Mouse (Mus musculus): Measurements from ENCODE around the gene Efcab9.
A peak's percentile ranks its signal among the peaks of the same experiment; 100 is the strongest.

The Efcab9 gene

DNA sequence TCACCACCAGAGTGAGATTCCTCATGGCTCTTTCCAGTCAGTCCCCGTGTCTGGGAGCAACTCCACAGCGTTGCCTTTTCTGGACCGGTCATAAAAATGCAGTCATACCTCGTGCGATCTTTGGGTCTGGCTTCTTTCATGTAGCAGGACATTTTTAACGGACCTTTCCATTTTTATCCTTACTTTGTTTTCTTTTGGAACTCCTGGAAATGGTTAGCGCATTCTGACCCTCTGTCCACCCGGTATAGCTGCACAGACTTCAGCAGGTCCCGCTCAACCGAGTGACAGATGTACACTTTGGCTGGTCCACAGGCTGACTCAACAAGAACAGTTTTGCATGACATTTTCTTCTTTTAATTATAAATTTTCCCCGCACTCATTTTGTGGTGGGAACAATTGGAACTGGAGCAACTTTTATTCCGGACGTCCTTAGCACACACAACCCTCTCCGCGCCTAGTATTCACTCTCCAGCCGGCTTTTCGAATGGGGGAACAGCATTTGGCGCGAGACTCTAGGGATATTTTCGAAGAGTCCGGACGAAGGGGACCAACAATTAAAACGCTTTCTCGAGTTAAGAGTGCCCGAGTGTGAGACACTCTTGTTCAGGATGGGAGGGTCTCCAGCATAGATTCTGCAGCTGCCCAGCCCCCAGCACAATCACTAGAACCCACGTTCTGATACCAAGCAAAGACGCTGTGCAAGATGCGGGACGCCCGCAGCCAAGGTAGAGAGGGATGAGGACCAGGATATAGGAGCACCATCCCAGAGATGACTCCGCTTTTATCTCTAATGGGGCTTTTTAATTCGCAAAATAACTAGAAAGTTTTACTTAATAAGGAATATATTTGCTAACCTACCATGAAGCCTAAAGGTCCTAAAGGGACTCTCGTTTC is at the start of gene Efcab9:
Efcab9 (minus strand) TSS at position 211 of the 894 bp plus-strand sequence.
- DNase-seq (ENCODE audit: low spot score): no peak

DNA sequence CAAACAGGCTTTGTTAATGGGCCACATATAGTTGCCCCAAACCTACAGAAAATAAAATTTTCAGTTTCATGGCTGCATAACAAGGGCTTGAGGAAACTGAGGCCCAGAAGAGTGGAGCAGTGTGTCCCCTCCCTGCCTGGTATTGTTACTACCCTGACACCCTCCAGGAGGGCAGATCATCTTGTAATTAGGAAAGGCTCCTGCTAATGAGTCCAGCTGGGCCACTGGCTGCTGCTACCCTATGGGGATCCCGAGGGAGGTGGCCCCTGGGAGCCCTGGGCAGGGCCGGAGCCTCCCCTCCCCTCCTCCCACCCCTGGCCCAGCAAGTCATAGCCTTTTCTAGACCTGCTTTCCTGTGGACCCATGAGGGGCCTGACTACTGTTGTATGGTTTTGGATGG is 49.1 kb upstream of the Efcab9 start:
- no peak for DNase-seq (ENCODE audit: low spot score)

DNA sequence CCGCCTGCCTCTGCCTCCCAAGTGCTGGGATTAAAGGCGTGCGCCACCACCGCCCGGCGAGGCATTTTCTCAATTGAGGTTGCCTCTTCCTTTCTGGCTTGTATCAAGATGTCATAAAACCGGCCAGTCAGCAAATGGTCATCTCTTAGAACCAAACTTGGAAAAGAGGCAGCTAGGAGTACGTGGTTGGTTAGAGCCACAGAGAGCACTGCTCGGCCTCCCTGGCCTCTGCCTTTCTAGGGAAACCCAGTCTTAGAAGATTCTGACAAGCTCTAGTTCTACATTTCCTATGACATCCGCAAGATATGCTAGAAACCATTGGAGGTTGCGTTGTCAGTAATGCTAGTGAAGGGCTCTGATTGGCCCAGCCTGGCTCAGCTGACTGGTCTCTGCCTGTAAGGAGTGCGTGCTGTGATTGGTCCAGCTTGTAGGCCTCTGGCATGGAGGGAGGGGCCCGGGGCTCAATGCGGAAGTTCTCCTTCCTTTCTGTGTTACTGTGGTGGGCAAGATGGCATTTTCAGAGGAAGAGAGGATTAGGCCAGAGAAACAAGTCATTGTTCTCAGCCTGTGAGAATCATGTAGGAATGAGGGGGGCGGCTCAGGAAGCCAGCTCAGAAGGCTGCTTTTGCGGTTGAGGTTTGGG is 48.5 kb upstream of the Efcab9 start:
- peak; percentile 84 for DNase-seq (ENCODE audit: low spot score)

DNA sequence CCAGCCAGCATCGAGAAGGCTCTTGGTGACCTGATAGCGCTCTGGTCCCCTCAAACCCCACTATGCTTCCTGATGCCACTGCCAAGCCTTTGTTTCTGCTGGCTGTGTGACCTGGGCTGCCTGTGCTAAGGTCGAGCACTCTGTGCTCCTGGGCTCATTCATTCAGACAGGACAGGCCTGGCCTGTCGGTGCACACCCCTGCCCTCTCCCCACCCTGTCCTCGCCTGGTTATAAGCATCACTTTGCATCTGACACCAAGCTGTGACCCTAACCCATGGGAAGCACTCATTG is 44.8 kb upstream of the Efcab9 start:
- no peak for DNase-seq (ENCODE audit: low spot score)

DNA sequence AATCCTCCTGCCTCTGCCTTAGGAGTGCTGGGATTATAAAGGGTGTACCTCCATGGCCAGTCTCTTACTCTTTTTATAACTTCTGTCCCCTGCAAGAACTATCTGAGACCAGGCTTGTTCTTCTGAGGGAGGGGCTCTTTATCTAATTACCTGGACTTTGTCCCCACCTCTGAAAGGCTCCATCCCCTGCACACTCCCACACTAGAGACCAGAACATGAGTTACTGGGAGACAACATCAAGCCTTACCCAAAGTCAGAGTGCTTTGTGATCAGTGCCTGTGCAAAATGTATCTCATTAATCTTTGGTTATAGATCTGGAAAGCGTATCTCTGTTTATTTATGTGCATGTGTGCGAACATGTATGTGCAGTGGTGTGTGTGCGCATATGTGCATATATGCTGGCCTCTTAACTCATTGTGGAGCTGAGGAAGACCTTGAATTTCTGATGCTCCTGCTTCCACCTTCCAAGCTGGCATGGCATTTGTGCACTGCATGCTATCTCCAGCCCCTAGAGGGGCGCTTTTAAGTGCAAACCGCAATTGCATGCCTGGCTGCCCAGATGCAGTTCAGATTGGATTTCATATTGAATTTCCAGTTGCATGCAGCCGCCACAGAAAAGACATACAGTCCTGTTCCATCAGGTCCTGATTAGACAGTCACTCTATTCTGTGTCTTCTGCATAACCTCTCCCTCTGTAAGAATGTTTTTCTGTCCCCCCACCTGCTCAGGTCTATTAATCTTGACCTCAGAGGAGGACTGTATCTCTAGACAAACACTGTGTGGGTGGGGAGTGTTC is 44.3 kb upstream of the Efcab9 start:
- no peak for DNase-seq (ENCODE audit: low spot score)

DNA sequence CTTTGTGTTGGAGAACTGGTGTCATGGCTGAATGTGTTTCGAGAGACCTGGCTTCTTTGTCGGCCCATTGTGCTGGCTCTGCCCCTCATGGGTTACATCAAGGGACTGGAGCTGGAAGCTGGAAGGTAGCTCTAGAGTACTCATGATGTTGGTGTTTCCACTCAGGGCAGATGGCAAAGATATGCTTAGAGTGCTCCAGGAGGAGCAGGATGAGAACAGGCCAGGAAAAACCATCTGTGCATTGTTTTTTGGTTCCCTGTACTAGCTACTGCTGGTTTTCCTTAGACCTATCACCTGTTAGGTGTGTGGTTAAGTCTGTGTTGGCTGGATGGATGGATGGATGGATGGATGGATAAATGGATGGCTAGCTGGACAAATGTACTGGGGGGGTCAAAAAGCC is 41.8 kb upstream of the Efcab9 start:
- no peak for DNase-seq (ENCODE audit: low spot score)

DNA sequence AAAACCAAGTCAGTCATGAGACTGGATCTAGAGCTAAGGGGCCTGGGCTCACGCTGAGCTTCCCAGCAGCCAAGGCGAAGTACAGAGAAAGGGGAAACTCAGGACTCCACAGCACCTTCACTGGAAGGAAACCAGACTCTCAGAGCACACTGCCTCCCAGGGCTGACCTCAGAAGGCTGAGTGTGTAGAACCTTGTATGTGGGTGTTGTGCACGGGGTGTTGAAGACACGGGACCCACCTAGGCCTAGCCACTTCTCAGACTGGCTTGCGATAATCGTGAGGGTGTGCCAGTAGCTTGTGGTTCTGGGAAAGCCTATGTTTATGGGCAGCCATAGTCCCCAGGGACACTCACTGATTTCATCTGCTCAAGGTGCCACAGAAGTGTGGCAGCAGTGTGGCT is 39.2 kb upstream of the Efcab9 start:
- DNase-seq (ENCODE audit: low spot score): no peak

DNA sequence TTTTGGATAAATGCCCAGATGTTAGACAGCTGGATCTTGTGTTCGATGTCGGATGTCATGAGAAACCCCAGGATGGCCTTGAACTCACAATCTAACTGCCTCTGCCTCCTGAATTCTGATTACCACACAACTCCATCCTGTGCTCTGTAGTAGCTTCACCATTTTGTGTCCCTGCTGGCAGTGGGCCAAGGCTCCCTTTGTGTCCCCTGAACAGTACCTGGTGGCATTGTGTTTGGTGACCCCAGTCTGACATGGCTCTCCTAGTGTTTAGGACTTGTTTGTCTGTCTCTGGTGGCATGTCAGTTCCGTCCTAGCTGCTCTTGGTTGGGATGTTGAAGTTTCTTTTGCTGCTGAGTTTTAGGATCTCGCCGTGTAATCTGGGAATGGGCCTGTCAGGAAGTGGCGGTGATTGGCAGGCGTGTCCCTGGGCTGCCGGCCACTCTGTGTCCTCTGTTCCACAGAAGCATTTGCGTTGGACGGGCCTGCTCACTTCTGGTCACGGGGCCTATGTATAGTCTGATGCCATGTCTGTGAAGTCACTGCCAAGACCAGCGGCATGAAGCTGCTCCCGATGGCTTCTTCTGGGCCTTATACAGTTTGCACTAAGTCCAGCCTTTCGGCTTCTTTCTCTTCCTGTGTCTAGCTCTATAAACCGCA is 36.9 kb upstream of the Efcab9 start:
- no peak for DNase-seq (ENCODE audit: low spot score)

DNA sequence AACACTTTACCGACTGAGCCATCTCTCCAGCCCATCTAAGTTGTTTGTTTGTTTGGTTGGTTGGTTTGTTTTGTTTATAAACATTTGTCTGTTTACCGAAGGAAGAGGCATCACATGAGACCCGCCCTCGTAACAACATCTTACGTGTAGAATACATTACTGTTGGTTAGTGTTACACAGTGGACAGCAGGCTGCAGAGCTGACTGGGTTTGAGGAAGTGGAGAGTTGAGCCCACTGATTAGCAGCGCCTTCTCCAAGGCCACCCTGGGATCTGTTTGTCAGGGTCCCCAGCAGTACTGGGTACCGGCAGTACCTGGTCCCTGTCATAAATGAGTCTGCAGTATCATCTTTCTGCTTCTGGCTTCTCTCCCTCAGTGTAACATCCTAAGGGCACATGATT is 36.2 kb upstream of the Efcab9 start:
- DNase-seq (ENCODE audit: low spot score): no peak

DNA sequence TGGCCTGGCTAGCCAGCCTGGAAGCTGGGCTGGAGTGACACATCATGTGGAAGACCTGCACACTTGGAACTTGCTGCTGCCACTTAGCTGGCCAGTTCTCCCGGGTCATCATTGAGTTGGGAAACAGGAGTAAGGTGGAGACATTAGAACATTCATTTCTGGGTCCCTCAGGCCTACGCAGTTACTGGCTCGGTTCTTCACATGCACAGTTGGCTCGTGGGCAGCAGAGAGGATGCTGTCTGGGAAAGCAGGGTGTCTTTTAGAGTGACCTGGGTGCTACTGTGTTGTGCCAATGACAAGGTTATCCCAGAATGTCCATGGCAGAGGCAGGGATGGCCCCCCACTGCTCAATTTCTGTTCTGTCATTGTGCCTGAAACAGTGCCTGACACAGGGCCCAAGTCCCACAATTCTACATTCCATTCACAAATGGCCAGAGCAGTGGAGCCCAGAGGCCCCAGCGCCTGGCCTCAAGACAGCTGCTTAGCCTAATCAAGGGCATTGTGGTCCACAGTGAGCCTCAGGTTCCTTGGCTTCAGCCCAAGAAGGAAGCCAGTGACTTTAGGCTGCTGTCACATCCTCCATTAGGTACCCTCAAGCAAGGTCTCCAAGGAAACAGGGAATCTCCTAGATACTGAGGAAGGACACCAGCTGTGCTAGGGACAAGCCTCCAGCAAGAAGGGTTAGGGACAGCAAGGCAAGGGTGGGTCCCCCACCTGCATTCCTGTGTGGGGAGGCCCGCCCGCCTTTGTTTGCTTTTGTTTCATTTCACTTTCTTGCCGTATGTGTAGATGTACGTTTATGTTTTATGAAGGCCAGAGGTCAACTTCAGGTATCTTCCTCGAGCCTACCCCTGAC is 35.3 kb upstream of the Efcab9 start:
- no peak for DNase-seq (ENCODE audit: low spot score)

DNA sequence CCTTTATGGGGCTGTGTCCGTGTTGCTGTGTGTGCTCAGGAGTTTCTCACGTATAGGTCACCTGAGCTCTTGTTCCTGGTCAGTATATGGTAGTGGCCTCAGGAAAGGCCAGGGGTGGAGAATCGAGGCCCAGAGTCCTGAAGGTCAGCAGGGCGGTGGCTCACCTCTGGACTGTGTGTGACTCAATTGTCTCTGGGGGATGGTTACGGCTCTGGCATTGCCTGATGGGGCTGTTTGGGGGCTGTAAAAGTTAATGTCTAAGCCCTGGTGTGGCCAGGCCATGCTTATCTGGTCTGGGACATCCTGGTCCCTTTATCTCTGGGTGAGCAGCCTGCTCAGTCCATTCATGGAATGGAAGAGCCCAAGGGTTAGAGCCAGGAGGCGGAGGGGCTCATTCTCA is 34.3 kb upstream of the Efcab9 start:
- no peak for DNase-seq (ENCODE audit: low spot score)

DNA sequence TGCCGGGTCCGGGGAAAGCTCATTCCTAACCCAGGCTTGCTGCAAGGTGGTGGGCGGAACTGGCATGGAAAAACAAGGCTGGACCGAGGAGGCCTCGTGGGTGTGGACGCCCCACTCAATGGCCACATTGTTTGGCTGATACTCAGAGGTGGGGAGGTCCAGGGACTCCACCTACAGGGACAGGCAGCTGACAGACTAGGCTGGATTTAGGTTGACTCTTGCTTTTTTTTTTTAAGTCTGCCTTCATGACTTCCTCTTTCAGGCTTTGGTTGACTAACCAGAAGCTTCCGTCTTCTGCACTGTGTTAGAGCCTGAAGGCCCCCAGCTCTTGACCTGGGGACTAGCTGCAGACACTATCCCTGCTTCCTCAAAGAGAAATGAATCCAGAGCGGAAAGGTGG is 33.2 kb upstream of the Efcab9 start:
- peak; percentile 67 for DNase-seq (ENCODE audit: low spot score)

DNA sequence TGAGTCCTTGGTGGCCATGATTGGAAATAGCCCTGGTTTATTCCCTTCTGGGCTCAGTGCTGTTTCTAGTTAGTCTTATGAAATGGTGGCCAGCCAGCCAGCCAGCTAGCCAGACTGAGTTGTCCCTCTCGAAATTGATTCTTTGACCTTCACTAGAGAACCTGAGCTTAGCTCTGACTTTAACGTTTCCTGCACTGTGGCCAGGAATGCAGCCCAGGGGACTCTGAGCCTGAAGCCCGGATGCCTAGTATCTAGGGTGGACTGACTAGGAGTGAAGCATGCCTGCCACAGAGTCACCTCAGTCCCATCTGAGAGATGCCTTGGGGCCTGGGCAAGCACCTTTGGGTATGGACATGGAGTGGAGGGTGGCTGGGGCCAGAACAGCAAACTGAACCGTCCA is 32.7 kb upstream of the Efcab9 start:
- no peak for DNase-seq (ENCODE audit: low spot score)

DNA sequence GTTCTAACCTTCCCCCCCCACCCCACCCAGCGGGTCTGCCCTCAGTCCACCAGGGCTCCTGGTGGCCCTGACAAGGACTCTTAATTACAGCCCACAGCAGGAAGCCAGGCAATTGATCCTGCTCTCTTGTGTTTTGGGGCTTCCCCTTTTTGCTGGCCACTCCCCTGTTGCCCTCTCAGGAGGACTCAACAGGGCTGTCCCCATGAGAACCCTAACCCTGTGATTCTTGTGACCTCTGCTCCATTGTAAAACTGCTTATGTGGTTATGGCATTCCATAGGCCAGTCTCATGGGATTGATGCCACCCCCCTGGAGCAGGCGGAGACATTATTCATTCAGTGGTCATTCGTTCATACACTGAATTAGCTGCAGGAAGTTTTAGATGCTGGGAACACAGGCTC is 31.8 kb upstream of the Efcab9 start:
- DNase-seq (ENCODE audit: low spot score): no peak

DNA sequence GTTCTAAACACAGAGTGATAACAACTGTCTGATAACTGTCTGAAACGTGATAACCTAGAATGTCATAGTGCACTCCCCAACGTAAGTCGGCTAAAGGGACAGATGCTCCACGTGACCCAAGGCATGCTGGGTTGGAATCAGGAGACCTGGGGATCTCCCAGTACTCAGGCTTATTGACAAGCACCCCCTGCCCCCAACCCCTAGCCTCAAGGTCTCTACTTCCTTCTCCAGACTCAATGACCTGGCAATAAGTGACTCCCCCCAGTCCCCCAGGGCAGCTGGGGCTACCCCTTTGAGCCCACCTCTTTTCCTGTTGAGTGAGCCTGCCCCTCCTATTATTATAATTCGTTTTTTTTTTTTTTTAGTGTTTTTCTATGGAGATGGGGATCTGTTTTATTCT is 30.8 kb upstream of the Efcab9 start:
- DNase-seq (ENCODE audit: low spot score): no peak

DNA sequence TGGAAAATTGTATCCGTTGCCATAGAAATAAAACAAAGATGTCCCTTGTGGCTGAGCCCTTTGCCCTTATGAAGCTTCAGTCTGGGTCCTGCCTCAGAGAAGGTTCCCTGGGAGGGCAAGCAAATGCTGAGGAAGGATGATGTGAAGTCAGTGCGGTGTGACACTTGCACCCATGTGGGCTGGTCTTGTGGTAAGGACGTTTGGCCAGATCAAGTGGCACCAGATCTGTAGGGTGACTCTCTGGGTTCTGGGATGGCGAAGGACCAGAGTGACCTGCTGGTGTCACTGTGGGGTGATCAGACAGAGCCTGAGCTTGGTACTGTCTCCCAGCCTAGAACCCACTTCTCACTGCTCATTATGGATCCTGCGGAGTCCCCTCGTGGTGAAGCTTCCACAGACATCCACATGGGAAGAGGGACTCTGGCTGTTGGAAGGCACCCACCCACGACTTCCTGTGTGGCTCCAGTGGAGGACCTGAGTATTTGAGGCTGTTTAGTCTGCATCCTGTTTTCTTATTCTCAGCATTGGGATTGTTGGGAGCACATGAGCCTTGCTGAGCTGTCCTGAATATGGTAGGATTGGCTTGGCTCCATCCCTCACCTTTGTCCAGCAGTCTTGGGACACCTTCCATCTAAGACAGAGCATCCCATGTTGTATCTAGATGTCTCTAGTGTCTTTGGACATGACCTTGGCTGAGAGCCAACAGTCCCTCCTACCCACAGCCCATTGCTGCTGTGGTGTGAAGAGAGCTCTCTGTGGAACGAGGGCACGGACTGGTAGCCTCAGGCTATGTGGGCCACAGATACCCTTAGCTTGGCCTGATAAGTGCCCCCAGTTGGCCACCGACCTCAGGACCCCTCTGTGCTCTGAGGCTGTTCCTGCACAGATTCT is 29.8 kb upstream of the Efcab9 start:
- DNase-seq (ENCODE audit: low spot score): peak; percentile 36

DNA sequence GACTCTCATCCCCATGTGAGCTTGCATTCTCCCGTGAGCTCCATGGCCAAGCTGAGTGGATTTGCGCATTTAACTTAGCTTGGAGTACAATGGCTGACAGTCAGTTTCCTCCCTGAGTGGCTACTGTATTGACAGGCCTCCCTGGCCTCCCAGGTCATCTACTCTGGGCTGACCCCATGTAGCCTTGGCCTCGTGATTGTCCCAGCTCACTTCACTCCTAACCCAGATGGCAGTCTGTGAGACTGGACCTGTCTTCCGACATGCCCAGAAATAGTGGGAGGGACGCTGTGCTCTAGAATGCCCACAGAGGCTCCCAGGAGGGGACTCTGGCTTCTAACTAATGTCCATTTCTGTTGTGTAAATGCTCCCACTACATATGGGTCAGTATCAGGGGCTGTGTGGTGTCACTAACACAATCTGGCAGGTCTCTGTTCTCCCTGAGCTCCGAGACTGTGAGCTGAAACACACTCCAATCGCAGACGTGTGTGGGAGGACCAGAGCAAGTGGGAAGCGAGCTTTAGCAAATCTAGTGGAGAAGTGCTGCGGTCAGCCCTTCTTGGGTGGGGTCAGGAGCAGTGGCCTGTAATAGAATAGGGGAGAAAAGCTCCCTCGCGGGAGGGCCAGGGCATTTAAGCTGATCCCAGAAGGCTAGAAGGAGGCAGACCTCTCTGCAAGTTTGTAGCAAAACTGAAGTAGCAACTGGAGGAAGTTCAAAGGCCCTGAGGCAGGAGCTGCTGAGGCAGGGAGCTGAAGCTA is 28.3 kb upstream of the Efcab9 start:
- DNase-seq (ENCODE audit: low spot score): peak; percentile 67

DNA sequence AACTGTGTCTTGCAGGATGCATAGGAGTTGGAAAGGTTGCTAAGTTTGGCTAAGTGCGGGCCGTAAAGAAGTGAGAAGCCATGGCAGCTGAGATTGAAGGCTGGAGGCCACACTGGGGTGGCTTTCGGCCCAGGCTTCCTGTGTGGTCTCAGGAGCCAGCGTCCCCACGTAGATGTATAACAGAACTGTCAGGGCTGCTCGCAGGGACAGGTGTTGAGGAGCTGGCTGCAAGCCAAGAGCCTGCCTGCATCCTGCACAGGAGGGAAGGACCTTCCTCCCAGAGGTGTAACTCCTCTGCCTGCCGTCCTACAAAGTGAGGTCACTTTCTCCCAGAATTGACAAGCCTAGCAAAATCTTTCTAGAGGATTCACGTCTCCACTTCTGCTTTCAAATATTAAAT is 26.8 kb upstream of the Efcab9 start:
- no peak for DNase-seq (ENCODE audit: low spot score)

DNA sequence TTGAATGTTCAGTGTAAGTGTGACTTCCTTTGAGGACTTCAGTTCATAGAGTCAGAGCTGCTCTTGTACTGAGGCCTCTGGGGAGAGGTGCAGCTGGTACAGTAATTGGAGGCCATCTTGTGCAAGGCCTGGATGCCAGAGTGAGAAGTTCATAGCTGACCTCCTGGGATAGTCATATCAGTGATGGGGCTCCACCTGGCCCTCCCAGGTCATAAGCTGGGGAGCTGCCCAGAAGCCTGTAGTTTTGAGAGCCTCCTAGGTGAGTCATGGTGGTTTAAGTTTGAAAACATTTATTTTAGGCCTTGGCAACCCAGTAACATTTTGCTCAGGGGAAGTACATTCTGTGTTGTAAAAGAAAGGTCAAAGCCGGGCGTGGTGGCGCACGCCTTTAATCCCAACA is 26.1 kb upstream of the Efcab9 start:
- DNase-seq (ENCODE audit: low spot score): no peak
